Mouse (Mus musculus): Measurements from ENCODE around the gene Slc2a3.

DNA sequence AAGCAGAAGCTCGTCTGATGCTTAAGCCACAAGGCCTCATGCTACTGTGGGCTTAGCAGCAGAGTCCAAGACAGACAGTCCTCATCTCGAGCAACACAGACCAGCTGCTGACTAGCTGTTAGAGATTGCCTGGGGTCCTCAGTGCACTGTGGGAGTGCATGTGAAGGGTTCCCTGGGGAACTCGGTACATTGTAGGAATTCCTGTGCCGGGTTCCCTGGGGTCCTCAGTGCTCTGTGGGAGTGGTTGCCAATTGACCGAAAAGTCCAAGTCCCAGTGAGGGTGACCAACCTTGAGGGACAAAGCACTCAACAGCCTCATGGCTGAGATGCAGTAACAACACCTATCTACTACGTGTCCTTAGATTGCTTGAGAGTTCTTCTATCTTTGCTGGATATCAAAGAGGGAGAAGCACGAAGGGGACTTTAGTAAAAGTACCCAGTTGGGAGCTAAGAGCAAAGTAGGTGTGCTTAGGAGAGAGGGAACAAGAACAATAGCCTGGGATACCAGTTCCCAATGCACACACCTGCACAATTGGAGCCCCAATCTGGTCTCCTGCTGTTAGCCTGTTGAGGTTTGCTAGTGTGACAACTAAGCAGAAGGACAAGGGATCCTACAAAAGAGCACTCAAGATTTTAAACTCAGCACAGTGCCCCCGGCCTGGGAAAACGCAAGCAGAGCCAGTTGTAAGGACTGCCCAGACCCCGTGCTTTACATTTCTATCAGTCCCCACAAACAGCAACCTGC, 56.8 kb downstream of the Slc2a3 start:
- TF ChIP-seq CTCF (IDR thresholded peaks at IDR 0.05; ENCODE audit: borderline replicate concordance, extremely low read depth, insufficient read depth, insufficient read length): no peak
- no peak for TF ChIP-seq POLR2A (IDR thresholded peaks at IDR 0.05; ENCODE audit: borderline replicate concordance, extremely low read depth, insufficient read depth, insufficient read length, poor library complexity, severe bottlenecking)

Measured in brain, embryonic 14.5 days (tissue).